Mouse (Mus musculus) cortical plate, adult 2 months (tissue): ENCODE data around the gene Pf4.

Experiments used
- CTCF ChIP-seq: fragments of 200-500 bp; IDR thresholded peaks from 2 replicates; pipeline ENCODE4 v1.5.1; 2011; ENCODE audit warnings: mild to moderate bottlenecking, control low read depth, low read length; ENCODE audit not compliant: insufficient read depth; ENCODE audit errors: extremely low read depth
- POLR2A ChIP-seq: fragments of 200-500 bp; IDR thresholded peaks from 2 replicates; pipeline ENCODE4 v1.6.1; 2011; ENCODE audit warnings: mild to moderate bottlenecking, low read length, control low read depth; ENCODE audit not compliant: insufficient read depth; ENCODE audit errors: extremely low read depth

GRCm38 (mm10) chr5:90763912-90764665 lies 8.1 kb upstream of the Pf4 start:
- TF ChIP-seq CTCF = no peak
- TF ChIP-seq POLR2A = no peak
